Mouse (Mus musculus): ENCODE results near the gene Rhbdf1. TPM values are rescaled to one million over a fixed set of nuclear protein-coding genes. Genes with fewer than 3 reads are reported as not detected.
"Not testable (repeated sequence)": the region's sequence is repeated elsewhere in the genome, so short reads cannot be mapped to it uniquely, and the experiment has no call there.

The Rhbdf1 gene
- polyA plus RNA-seq, 1 experiment from 2014 or later = 28.2 TPM

GRCm38 (mm10) chr11:32201922-32202685, 20.0 kb downstream of the Rhbdf1 start:
- 0 out of 2 replicates have a peak, but pooled peaks cover 2% of the 10 kb centered on the region for H3K27me3 ChIP-seq (ENCODE audit: control insufficient read depth, insufficient read depth, low read length)
- no peak overlapping the region for H3K9ac ChIP-seq (ENCODE audit: low read depth, low read length)
- H3K27ac ChIP-seq (ENCODE audit: low read depth, low read length) = no peak overlapping the region
- H3K4me2 ChIP-seq = no peak overlapping the region
- no peak for ATAC-seq (replicated peaks; ENCODE audit: insufficient number of reproducible peaks, low FRiP score, low TSS enrichment)
- peaks cover 17% of the 10 kb centered on the region for H3K4me1 ChIP-seq (ENCODE audit: control insufficient read depth, insufficient read depth, low read length)
- 71% methylated on average over 11 of the region's 11 CpGs for WGBS (ENCODE audit: insufficient replicate concordance)
- no peaks in the 10 kb centered on the region for H3K9me3 ChIP-seq (replicated peaks; ENCODE audit: control insufficient read depth, low read length)
- H3K4me3 ChIP-seq (ENCODE audit: low read depth, low read length) = no peak overlapping the region
- H3K36me3 ChIP-seq (ENCODE audit: control insufficient read depth, insufficient read depth, low read length) = no peaks in the 10 kb centered on the region

- H3K36me3 ChIP-seq (ENCODE audit: control insufficient read depth, insufficient read depth, low read length); H3K4me3 ChIP-seq (ENCODE audit: low read depth, low read length); H3K27ac ChIP-seq (ENCODE audit: low read depth, low read length); H3K9ac ChIP-seq (ENCODE audit: low read depth, low read length); H3K27me3 ChIP-seq (ENCODE audit: control insufficient read depth, insufficient read depth, low read length); H3K4me2 ChIP-seq; ATAC-seq (replicated peaks; ENCODE audit: insufficient number of reproducible peaks, low FRiP score, low TSS enrichment); H3K9me3 ChIP-seq (replicated peaks; ENCODE audit: control insufficient read depth, low read length): not testable (repeated sequence)
- 53% methylated on average over 1 of the region's 1 CpGs for WGBS (ENCODE audit: insufficient replicate concordance)
- H3K4me1 ChIP-seq (ENCODE audit: control insufficient read depth, insufficient read depth, low read length) = peaks cover 18% of the 10 kb centered on the region
These were observed 21.1 kb downstream of the Rhbdf1 start for GRCm38 (mm10) chr11:32200992-32201391.

- WGBS (ENCODE audit: insufficient replicate concordance) = 34% methylated on average over 10 of the region's 10 CpGs
- H3K9me3 ChIP-seq (replicated peaks; ENCODE audit: control insufficient read depth, low read length) = no peaks in the 10 kb centered on the region
- 0 out of 2 replicates have a peak, but pooled peaks cover 2% of the 10 kb centered on the region for H3K27me3 ChIP-seq (ENCODE audit: control insufficient read depth, insufficient read depth, low read length)
- no peak for ATAC-seq (replicated peaks; ENCODE audit: insufficient number of reproducible peaks, low FRiP score, low TSS enrichment)
- H3K4me3 ChIP-seq (ENCODE audit: low read depth, low read length) = no peak within 1 kb of the TSS
- H3K36me3 ChIP-seq (ENCODE audit: control insufficient read depth, insufficient read depth, low read length) = no peaks in the 10 kb centered on the region
- H3K4me1 ChIP-seq (ENCODE audit: control insufficient read depth, insufficient read depth, low read length) = peaks cover 16% of the 10 kb centered on the region
- H3K9ac ChIP-seq (ENCODE audit: low read depth, low read length) = no peak within 1 kb of the TSS
- H3K27ac ChIP-seq (ENCODE audit: low read depth, low read length) = no peak within 1 kb of the TSS
- H3K4me2 ChIP-seq = no peak within 1 kb of the TSS
These were observed 22.0 kb downstream of the Rhbdf1 start, which contains the start of gene Il9r for GRCm38 (mm10) chr11:32200075-32200601. Gene Il9r, minus strand, starts transcription at chr11:32200279.

- Histone ChIP-seq H3K27me3 (ENCODE audit: control insufficient read depth, insufficient read depth, low read length) (0 out of 2 replicates have a peak, but pooled peaks cover 2% of the 10 kb centered on the region), H3K9me3 (replicated peaks; ENCODE audit: control insufficient read depth, low read length) (no peaks in the 10 kb centered on the region), H3K27ac (ENCODE audit: low read depth, low read length) (no peak overlapping the region), H3K36me3 (ENCODE audit: control insufficient read depth, insufficient read depth, low read length) (no peaks in the 10 kb centered on the region), H3K4me1 (ENCODE audit: control insufficient read depth, insufficient read depth, low read length) (peaks cover 12% of the 10 kb centered on the region), H3K9ac (ENCODE audit: low read depth, low read length) (no peak overlapping the region), H3K4me2 (no peak overlapping the region), H3K4me3 (ENCODE audit: low read depth, low read length) (no peak overlapping the region)
- WGBS (ENCODE audit: insufficient replicate concordance) = 44% methylated on average over 6 of the region's 6 CpGs
- ATAC-seq (replicated peaks; ENCODE audit: insufficient number of reproducible peaks, low FRiP score, low TSS enrichment) = no peak
These were observed 22.9 kb downstream of the Rhbdf1 start for GRCm38 (mm10) chr11:32199230-32199629.

- Histone ChIP-seq H3K27me3 (ENCODE audit: control insufficient read depth, insufficient read depth, low read length) (0 out of 2 replicates have a peak, but pooled peaks cover 2% of the 10 kb centered on the region), H3K4me3 (ENCODE audit: low read depth, low read length) (no peak overlapping the region), H3K9ac (ENCODE audit: low read depth, low read length) (no peak overlapping the region), H3K9me3 (replicated peaks; ENCODE audit: control insufficient read depth, low read length) (no peaks in the 10 kb centered on the region), H3K4me2 (no peak overlapping the region), H3K27ac (ENCODE audit: low read depth, low read length) (no peak overlapping the region), H3K36me3 (ENCODE audit: control insufficient read depth, insufficient read depth, low read length) (no peaks in the 10 kb centered on the region), H3K4me1 (ENCODE audit: control insufficient read depth, insufficient read depth, low read length) (peaks cover 12% of the 10 kb centered on the region)
- ATAC-seq (replicated peaks; ENCODE audit: insufficient number of reproducible peaks, low FRiP score, low TSS enrichment) = no peak
- 63% methylated on average over 14 of the region's 14 CpGs for WGBS (ENCODE audit: insufficient replicate concordance)
These were observed 23.7 kb downstream of the Rhbdf1 start for GRCm38 (mm10) chr11:32198256-32198955.

GRCm38 (mm10) chr11:32197766-32198165, 24.3 kb downstream of the Rhbdf1 start:
- no peak for ATAC-seq (replicated peaks; ENCODE audit: insufficient number of reproducible peaks, low FRiP score, low TSS enrichment)
- Histone ChIP-seq H3K27me3 (ENCODE audit: control insufficient read depth, insufficient read depth, low read length) (0 out of 2 replicates have a peak, but pooled peaks cover 2% of the 10 kb centered on the region), H3K9ac (ENCODE audit: low read depth, low read length) (no peak overlapping the region), H3K4me2 (no peak overlapping the region), H3K9me3 (replicated peaks; ENCODE audit: control insufficient read depth, low read length) (no peaks in the 10 kb centered on the region), H3K4me3 (ENCODE audit: low read depth, low read length) (no peak overlapping the region), H3K36me3 (ENCODE audit: control insufficient read depth, insufficient read depth, low read length) (no peaks in the 10 kb centered on the region), H3K4me1 (ENCODE audit: control insufficient read depth, insufficient read depth, low read length) (peaks cover 12% of the 10 kb centered on the region), H3K27ac (ENCODE audit: low read depth, low read length) (no peak overlapping the region)
- 55% methylated on average over 3 of the region's 3 CpGs for WGBS (ENCODE audit: insufficient replicate concordance)

- no peak overlapping the region for H3K4me3 ChIP-seq (ENCODE audit: low read depth, low read length)
- no peak overlapping the region for H3K9ac ChIP-seq (ENCODE audit: low read depth, low read length)
- ATAC-seq (replicated peaks; ENCODE audit: insufficient number of reproducible peaks, low FRiP score, low TSS enrichment) = no peak
- H3K27me3 ChIP-seq (ENCODE audit: control insufficient read depth, insufficient read depth, low read length) = 0 out of 2 replicates have a peak, but pooled peaks cover 2% of the 10 kb centered on the region
- no peak overlapping the region for H3K27ac ChIP-seq (ENCODE audit: low read depth, low read length)
- H3K4me1 ChIP-seq (ENCODE audit: control insufficient read depth, insufficient read depth, low read length) = peaks cover 12% of the 10 kb centered on the region
- 60% methylated on average over 6 of the region's 6 CpGs for WGBS (ENCODE audit: insufficient replicate concordance)
- H3K4me2 ChIP-seq = no peak overlapping the region
- H3K9me3 ChIP-seq (replicated peaks; ENCODE audit: control insufficient read depth, low read length) = no peaks in the 10 kb centered on the region
- no peaks in the 10 kb centered on the region for H3K36me3 ChIP-seq (ENCODE audit: control insufficient read depth, insufficient read depth, low read length)
These were observed 25.4 kb downstream of the Rhbdf1 start for GRCm38 (mm10) chr11:32196727-32197126.

GRCm38 (mm10) chr11:32195867-32196540, 26.1 kb downstream of the Rhbdf1 start:
- no peak overlapping the region for H3K4me3 ChIP-seq (ENCODE audit: low read depth, low read length)
- H3K27ac ChIP-seq (ENCODE audit: low read depth, low read length) = no peak overlapping the region
- peaks cover 12% of the 10 kb centered on the region for H3K4me1 ChIP-seq (ENCODE audit: control insufficient read depth, insufficient read depth, low read length)
- no peak overlapping the region for H3K9ac ChIP-seq (ENCODE audit: low read depth, low read length)
- no peaks in the 10 kb centered on the region for H3K36me3 ChIP-seq (ENCODE audit: control insufficient read depth, insufficient read depth, low read length)
- ATAC-seq (replicated peaks; ENCODE audit: insufficient number of reproducible peaks, low FRiP score, low TSS enrichment) = no peak
- no peaks in the 10 kb centered on the region for H3K9me3 ChIP-seq (replicated peaks; ENCODE audit: control insufficient read depth, low read length)
- H3K4me2 ChIP-seq = no peak overlapping the region
- H3K27me3 ChIP-seq (ENCODE audit: control insufficient read depth, insufficient read depth, low read length) = 0 out of 2 replicates have a peak, but pooled peaks cover 2% of the 10 kb centered on the region
- 14% methylated on average over 11 of the region's 11 CpGs for WGBS (ENCODE audit: insufficient replicate concordance)

Data from heart, embryonic 11.5 days (tissue).